Mouse (Mus musculus) bone marrow macrophage, adult 2 months (primary cell): ENCODE results near the gene Spire2.

Experiments
- CTCF ChIP-seq: IDR thresholded peaks from 2 replicates; pipeline ENCODE4 v1.5.1; 2012; ENCODE audit warnings: low read depth, mild to moderate bottlenecking, low read length, moderate library complexity
- POLR2A ChIP-seq: IDR thresholded peaks from 2 replicates; pipeline ENCODE4 v1.6.1; 2012; ENCODE audit warnings: mild to moderate bottlenecking, low read depth, low read length, borderline replicate concordance

DNA sequence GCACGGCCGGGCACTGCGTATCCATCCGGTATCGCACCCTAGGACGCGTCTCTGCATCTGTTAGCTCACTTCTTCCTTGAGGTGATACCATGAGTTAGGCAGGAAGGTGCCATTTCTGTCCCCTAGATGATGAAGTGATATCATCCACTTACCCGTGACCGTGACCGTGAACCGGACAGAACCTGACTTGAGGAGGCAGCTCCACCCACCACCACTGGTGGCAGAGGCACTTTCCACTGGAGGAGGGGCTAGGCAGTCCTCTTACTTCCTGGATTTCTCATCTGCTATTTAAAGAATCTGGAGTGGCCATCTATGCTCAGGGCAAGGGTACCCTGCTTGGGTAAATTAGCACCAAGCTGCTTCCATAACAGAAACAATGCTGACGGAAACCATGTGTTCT, 10.9 kb downstream of the Spire2 start:
- no peak for TF ChIP-seq CTCF
- TF ChIP-seq POLR2A = no peak
